Mouse (Mus musculus) erythroblast, embryonic 14.5 days (primary cell): ENCODE measurements around the gene Susd3. TPM values are rescaled to one million over a fixed set of nuclear protein-coding genes. Genes with fewer than 3 reads are reported as not detected.
A peak's percentile ranks its signal among the peaks of the same experiment; 100 is the strongest.

ENCODE experiments used
- H3K27me3 ChIP-seq: 2 replicates; pipeline ENCODE4 v1.6.1; 2012; ENCODE audit warnings: inconsistent platforms; ENCODE audit not compliant: control insufficient read depth
- H3K36me3 ChIP-seq: 2 replicates; pipeline ENCODE4 v1.6.1; 2012; ENCODE audit warnings: mild to moderate bottlenecking, inconsistent platforms; ENCODE audit not compliant: control insufficient read depth
- H3K4me1 ChIP-seq: 2 replicates; pipeline ENCODE4 v1.6.1; 2012; ENCODE audit warnings: inconsistent platforms; ENCODE audit not compliant: control insufficient read depth
- H3K4me3 ChIP-seq: replicated peaks from 2 replicates; pipeline ENCODE3; 2012; ENCODE audit warnings: moderate library complexity, mild to moderate bottlenecking, inconsistent platforms
- H3K9me3 ChIP-seq: 2 replicates; pipeline ENCODE4 v1.6.1; 2012; ENCODE audit warnings: low read length, inconsistent platforms, mixed read lengths; ENCODE audit not compliant: control insufficient read depth
- GATA1 ChIP-seq: IDR thresholded peaks from 2 replicates; pipeline ENCODE4 v1.6.1; 2012; ENCODE audit warnings: low read length, inconsistent platforms, mixed read lengths
- TAL1 ChIP-seq: IDR thresholded peaks from 3 replicates; pipeline ENCODE4 v1.6.1; 2012; ENCODE audit warnings: low read length, inconsistent platforms, mixed read lengths
- polyA plus RNA-seq: library from polyadenylated mRNA; stranded (reverse); fragments of >175 nt; gene quantifications from 2 replicates; pipeline ENCODE4 v1.2.3, GENCODE M21; 2012

Gene Susd3
- polyA plus RNA-seq, 1 experiment = 0.05 TPM

DNA sequence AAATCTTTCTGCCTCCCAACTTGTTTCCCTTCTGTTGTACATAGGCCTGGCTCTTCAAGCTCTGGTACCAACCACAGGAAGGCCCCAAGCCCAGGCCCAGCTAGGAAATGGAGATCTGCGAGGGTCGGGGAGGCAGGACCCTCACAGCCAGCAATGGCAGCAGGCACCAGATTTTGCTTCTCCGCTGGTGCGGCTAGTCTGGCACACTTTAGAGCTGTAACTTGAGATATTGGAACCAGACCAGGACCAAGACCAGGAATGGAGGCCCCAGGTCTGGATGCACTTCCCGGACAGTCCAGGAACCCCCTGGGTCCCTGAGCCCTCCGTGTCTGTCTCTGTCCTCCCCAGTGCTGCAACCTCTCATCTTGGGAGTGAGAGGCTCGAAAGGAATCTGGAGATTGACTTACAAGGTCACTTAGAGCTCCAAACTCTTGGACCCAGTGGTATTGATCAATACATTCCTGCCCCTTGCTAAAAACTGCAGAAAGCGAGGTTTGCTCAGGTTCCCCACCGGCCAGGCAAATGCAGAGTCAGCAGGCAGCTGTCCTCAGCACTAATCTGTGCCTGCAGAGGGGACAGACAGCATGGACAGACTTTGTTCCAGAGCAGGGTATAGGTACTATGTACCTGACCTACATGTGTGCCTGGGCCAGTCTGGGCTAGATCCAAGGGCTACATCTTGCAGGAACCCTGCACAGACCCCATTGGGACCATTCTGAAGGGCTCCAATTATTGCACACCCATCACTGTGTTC is 31.5 kb downstream of the Susd3 start:
- Histone ChIP-seq H3K4me1 (peaks cover 20% of the 10 kb centered on the region), H3K9me3 (no peaks in the 10 kb centered on the region), H3K4me3 (peak overlapping the region; percentile 68), H3K36me3 (no peaks in the 10 kb centered on the region), H3K27me3 (peaks cover 23% of the 10 kb centered on the region)
- TF ChIP-seq GATA1 (no peak), TAL1 (no peak)

DNA sequence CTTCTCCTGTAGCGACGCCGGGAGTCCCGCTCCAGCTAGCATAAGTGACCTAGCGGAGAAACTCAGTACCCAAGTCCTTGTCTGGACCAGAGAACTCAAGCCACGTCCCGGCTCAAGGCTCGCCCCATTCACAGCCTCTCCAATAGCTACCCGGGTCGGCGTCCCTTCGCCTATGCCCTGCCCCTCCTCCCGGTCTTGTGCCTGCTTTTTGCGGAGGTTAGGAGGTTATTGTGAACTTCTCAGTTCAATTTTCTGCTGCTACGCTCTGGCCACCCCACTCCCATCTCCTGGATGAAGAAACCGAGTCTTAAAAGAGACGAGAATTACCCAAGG is 32.3 kb downstream of the Susd3 start:
- Histone ChIP-seq H3K27me3 (peaks cover 23% of the 10 kb centered on the region), H3K36me3 (no peaks in the 10 kb centered on the region), H3K4me3 (peak overlapping the region; percentile 68), H3K9me3 (no peaks in the 10 kb centered on the region), H3K4me1 (peaks cover 20% of the 10 kb centered on the region)
- TF ChIP-seq GATA1 (no peak), TAL1 (no peak)

DNA sequence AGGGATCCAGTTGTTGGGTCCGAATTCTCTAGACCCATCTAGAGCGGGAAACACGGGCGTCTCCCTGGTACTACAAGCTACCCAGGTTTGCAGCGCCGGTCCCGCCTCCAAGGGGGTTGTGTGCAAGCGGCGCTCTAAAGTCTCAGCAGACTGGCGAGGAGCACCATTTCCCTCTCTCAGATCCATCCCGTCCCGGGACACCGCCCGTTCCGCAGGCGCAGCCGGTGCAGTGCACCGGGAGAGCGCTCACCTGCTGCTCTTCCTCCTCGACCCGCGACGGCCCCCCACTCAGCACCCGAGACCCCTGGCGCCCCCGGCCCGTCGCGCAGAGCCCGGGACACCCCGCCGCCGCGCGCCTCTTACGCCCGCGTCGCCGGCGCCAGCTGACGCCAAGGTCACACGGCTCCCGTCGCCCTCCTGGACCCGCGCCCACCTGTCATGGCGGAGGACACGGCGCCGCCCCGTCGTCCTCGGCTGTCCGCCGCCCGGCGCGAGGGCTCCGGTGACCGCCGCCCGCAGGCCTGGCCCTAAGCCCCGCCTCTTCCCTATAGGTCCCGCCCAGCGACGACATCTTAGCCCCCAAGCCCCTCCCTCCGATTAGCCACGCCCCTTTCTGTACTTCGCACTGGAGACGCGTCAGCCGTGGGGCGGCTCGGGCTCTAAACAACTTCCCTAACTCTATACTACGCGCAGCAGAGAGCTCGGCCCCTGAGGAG is 32.8 kb downstream of the Susd3 start, which contains the start of gene Card19:
TSS of gene Card19 (minus strand) at position 534 of the 716 bp plus-strand sequence.
- TF ChIP-seq TAL1 (no peak), GATA1 (no peak)
- H3K4me1 ChIP-seq = peaks cover 20% of the 10 kb centered on the region
- H3K9me3 ChIP-seq = no peaks in the 10 kb centered on the region
- H3K4me3 ChIP-seq = peak within 1 kb of the TSS; percentile 68
- H3K27me3 ChIP-seq = peaks cover 23% of the 10 kb centered on the region
- H3K36me3 ChIP-seq = no peaks in the 10 kb centered on the region

DNA sequence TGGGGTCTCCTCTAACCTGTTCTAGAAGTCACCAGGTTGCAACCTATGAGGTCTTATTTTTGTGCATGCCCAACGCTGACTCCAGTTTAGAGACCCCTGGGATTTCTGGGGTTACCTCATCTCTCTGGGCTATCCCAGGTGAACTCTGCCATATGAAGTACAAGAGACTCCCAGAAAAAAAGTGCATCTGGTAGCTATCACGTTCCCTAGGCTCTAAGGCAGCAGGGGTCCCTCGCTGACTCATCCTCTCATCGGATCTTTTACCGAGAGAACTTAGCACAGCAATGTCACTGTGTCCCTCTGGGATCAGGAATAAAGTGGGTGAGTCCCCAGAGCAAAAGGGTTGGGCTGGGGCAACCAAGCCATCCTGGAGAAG is 33.4 kb downstream of the Susd3 start:
- TF ChIP-seq GATA1 (no peak), TAL1 (no peak)
- Histone ChIP-seq H3K36me3 (no peaks in the 10 kb centered on the region), H3K9me3 (no peaks in the 10 kb centered on the region), H3K4me3 (peak overlapping the region; percentile 68), H3K4me1 (peaks cover 20% of the 10 kb centered on the region), H3K27me3 (peaks cover 23% of the 10 kb centered on the region)

DNA sequence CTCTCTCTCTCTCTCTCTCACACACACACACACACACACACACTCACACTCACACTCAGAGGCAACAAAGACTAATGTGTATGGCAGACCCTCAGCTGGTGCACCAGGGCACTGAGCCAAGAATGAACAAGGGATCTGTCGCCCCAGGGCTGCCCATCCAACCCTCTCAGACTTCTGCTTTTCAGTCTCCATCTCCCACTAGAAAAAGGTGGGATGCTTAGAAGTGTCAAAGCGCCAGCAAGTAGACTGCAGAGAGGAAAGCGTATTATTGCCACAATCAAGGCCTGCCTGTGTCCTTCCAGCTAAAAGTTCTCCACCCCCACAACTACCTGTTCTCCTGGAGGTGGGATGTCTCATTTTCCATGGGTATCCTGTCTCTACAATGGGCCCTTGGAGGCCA is 34.1 kb downstream of the Susd3 start:
- Histone ChIP-seq H3K4me1 (peaks cover 20% of the 10 kb centered on the region), H3K36me3 (no peaks in the 10 kb centered on the region), H3K9me3 (no peaks in the 10 kb centered on the region), H3K4me3 (no peak overlapping the region), H3K27me3 (peaks cover 23% of the 10 kb centered on the region)
- TF ChIP-seq GATA1 (no peak), TAL1 (no peak)

DNA sequence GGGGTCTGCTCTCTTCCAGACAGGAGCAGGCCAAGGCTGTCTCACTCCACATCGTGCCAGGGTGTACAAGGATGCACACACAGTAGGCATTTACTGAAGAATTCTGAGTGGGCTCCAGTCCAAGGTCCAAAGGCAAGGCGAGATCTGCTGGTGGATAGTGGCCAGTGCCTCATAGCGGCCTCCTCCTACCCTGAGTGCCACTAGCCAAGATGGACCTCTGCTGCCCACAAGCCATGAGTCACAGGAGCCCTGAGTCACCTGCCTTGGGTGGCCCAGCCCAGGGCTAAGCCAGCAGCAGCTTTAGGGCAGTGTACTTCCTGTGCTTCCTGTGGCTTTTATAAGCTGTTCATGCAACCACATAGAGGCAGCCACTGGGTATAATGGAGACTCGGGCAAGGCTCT is 35.0 kb downstream of the Susd3 start:
- H3K4me1 ChIP-seq = peaks cover 20% of the 10 kb centered on the region
- H3K9me3 ChIP-seq = no peaks in the 10 kb centered on the region
- peaks cover 23% of the 10 kb centered on the region for H3K27me3 ChIP-seq
- no peaks in the 10 kb centered on the region for H3K36me3 ChIP-seq
- no peak for TF ChIP-seq GATA1
- no peak for TF ChIP-seq TAL1
- no peak overlapping the region for H3K4me3 ChIP-seq

DNA sequence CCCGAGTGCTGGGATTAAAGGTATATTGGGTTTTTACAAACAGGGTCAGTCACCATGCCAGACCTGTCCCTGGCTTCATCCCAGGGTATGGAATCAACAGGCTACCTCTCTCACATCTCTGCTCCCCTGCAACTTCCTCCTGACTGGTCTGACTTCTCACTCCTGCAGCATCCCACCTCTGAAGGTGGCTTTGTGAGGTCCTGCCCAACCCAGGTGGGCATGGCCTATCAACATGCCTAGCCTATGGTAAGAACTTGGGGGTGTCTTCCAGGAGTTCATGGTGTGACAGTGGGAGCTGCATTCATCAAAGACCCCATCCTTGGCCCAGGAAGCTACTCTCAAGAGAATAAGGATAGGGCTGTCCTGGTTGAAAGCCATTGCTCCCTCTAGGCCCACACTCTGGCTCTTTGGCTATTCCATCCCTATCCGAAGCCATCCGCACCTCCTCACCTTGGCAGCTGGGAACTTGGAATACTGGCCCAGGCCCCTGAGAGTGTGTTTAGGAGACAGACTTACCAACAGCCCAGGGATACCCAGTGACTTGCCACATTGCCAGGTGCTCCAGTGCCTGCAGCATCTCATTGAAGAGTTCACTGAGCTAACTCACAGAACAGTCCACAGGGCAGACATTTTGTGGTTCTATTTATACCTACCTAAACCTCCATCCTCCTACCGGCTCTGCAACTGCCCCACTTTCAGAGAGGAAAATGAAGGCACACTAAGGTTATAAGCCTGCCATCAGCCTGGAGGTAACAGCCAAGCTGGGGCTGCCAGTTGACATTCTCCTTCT is 35.6 kb downstream of the Susd3 start:
- H3K27me3 ChIP-seq = peaks cover 23% of the 10 kb centered on the region
- no peaks in the 10 kb centered on the region for H3K36me3 ChIP-seq
- no peaks in the 10 kb centered on the region for H3K9me3 ChIP-seq
- no peak for TF ChIP-seq TAL1
- TF ChIP-seq GATA1 = no peak
- no peak overlapping the region for H3K4me3 ChIP-seq
- H3K4me1 ChIP-seq = peaks cover 20% of the 10 kb centered on the region

DNA sequence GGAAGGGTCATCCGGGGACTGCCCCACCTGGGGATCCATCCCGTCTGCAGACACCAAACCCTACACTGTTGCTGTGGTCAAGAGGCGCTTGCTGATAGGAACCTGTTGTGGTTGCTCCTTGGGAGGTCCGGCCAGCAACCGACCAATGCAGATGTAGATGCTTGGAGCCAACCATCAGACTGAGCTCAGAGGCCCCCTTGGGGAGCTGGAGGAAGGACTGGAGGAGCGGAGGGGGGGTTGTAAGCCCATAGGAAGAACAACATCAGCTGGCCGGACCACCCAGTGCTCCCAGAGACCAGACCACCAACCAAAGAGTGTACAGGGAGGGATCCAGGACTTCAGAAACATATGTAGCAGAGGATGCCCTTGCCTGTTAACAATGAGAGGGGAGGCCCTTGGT is 39.2 kb downstream of the Susd3 start:
- Histone ChIP-seq H3K4me3 (no peak overlapping the region), H3K36me3 (no peaks in the 10 kb centered on the region; the same call in 1 of the 2 replicates)

DNA sequence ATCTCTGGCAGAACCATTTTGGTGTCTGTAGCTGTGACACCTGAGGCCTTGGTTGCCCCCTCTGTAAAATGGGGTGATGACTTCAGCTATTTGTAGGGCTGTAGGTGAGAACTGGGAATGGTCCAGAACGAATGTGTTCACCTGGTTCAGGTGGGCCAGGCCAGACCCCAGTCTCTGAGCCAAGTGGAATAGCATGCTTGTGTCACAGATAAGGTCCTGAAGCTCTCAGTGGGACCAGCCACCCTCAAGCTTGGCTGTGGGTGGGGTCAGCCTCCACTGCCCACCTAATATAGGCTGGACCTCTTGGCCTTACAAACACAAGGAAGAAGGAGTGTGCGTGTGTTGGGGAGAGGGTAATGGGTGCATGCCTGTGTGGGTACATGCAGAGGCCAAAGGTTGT is 42.2 kb downstream of the Susd3 start:
- Histone ChIP-seq H3K4me3 (no peak overlapping the region), H3K36me3 (no peaks in the 10 kb centered on the region; the same call in 1 of the 2 replicates), H3K27me3 (no peaks in the 10 kb centered on the region), H3K9me3 (no peaks in the 10 kb centered on the region), H3K4me1 (peaks cover 3% of the 10 kb centered on the region)
- no peak for TF ChIP-seq GATA1
- TF ChIP-seq TAL1 = no peak

More for the DNA sequence above, 39.2 kb downstream of the Susd3 start:
- no peaks in the 10 kb centered on the region; the same call in 1 of the 2 replicates for H3K4me1 ChIP-seq
- peaks cover 2% of the 10 kb centered on the region for H3K27me3 ChIP-seq
- TF ChIP-seq GATA1 (no peak), TAL1 (no peak)
- no peaks in the 10 kb centered on the region for H3K9me3 ChIP-seq
